Mouse (Mus musculus) ES-E14 (cell line): Measurements from ENCODE around the gene Donson. TPM values are rescaled to one million over a fixed set of nuclear protein-coding genes. Genes with fewer than 3 reads are reported as not detected.

Source experiments
- DNase-seq: peaks from one replicate; pipeline ENCODE4 v3.0.0-alpha.2; 2013; ENCODE audit warnings: low read depth, low spot score
- H3K27ac ChIP-seq: 2 replicates; pipeline ENCODE4 v1.5.1; 2012; ENCODE audit warnings: low read depth, mild to moderate bottlenecking, low read length, moderate library complexity, mixed read lengths; ENCODE audit not compliant: poor library complexity, insufficient read depth, severe bottlenecking
- H3K36me3 ChIP-seq: 2 replicates; pipeline ENCODE4 v1.6.1; 2012; ENCODE audit warnings: mild to moderate bottlenecking, low read length, moderate library complexity, mixed read lengths; ENCODE audit not compliant: control insufficient read depth, poor library complexity, insufficient read depth, severe bottlenecking
- H3K4me1 ChIP-seq, 2 experiments: fragments of 150-350 bp in 1 of 2; sonication (generic) in 1 of 2; 2 replicates each; pipeline ENCODE4 v1.6.1; 2012; ENCODE audit warnings: low read length in 2 of 2, mild to moderate bottlenecking in 1 of 2, mixed read lengths in 1 of 2; ENCODE audit not compliant: control insufficient read depth in 2 of 2, insufficient read depth in 2 of 2, poor library complexity in 1 of 2
- H3K4me3 ChIP-seq, 2 experiments: fragments of 150-350 bp in 1 of 2; sonication (generic) in 1 of 2; 2 replicates each; pipeline ENCODE4 v1.5.1; 2012; ENCODE audit warnings: low read length in 2 of 2, low read depth in 1 of 2, mild to moderate bottlenecking in 1 of 2, mixed read lengths in 1 of 2; ENCODE audit not compliant: insufficient read depth in 1 of 2, poor library complexity in 1 of 2, severe bottlenecking in 1 of 2
- H3K9ac ChIP-seq: 2 replicates; pipeline ENCODE4 v1.6.1; 2012; ENCODE audit warnings: low read depth, mild to moderate bottlenecking, low read length, mixed read lengths; ENCODE audit not compliant: poor library complexity, insufficient read depth, severe bottlenecking
- H3K9me3 ChIP-seq: fragments of 150-350 bp; sonication (generic); 2 replicates; pipeline ENCODE4 v1.6.1; 2012; ENCODE audit warnings: low read depth, mild to moderate bottlenecking, low read length; ENCODE audit not compliant: control insufficient read depth, insufficient read depth
- CHD2 ChIP-seq: IDR thresholded peaks from 2 replicates; pipeline ENCODE4 v1.6.1; 2014; ENCODE audit warnings: mild to moderate bottlenecking, low read depth, low read length, inconsistent platforms
- HCFC1 ChIP-seq: IDR thresholded peaks from 2 replicates; pipeline ENCODE4 v1.6.1; 2012; ENCODE audit warnings: low read length, inconsistent platforms, borderline replicate concordance; ENCODE audit not compliant: insufficient read depth
- MAFK ChIP-seq: IDR thresholded peaks from 2 replicates; pipeline ENCODE4 v1.6.1; 2014; ENCODE audit warnings: mild to moderate bottlenecking, low read depth, low read length, inconsistent platforms; ENCODE audit not compliant: insufficient read depth
- ZC3H11A ChIP-seq: IDR thresholded peaks from 2 replicates; pipeline ENCODE4 v1.6.1; 2012; ENCODE audit warnings: low read depth, mild to moderate bottlenecking, inconsistent platforms, low read length, borderline replicate concordance
- ZNF384 ChIP-seq: IDR thresholded peaks from 2 replicates; pipeline ENCODE4 v1.6.1; 2012; ENCODE audit warnings: low read depth, low read length, inconsistent platforms
- in situ Hi-C, 2 experiments: fragments of 600-800 bp; cut with MboI; formaldehyde crosslinking; loops; one replicate each; pipeline ENCODE4 v1.15.1; 2025; ENCODE audit warnings: low sequenced_read_pairs in 2 of 2, inconsistent platforms in 1 of 2; ENCODE audit not compliant: unreplicated experiment in 2 of 2
- total RNA-seq: library from RNA; depleted of rRNA; stranded (reverse); fragments of 300-350 nt; gene quantifications from 2 replicates; pipeline ENCODE4 v1.2.3, GENCODE M21; 2012; rRNA removed

Donson gene
- 35.6 and 38.8 TPM in 2 replicates for total RNA-seq

- Histone ChIP-seq H3K27ac (peak within 1 kb of the TSS; percentile 47; the same call in 1 of the 2 replicates), H3K36me3 (peaks cover 13% of the 10 kb centered on the region), H3K9me3 (no peaks in the 10 kb centered on the region), H3K4me3 (peak within 1 kb of the TSS; percentile 93 to 98), H3K4me1 (0 out of 4 replicates have a peak, but pooled peaks cover 0 to 2% of the 10 kb centered on the region in 2 experiments), H3K9ac (peak within 1 kb of the TSS; percentile 98)
- TF ChIP-seq ZC3H11A (no peak), MAFK (no peak), ZNF384 (no peak), CHD2 (no peak), HCFC1 (no peak)
- in situ Hi-C loops, result no loop called here
- peak; percentile 75 for DNase-seq
These were observed at the start of gene Donson for GRCm38 (mm10) chr16:91688619-91689334. Donson (minus strand) TSS chr16:91688770.

GRCm38 (mm10) chr16:91736046-91736816 is 47.7 kb upstream of the Donson start:
- Histone ChIP-seq H3K4me3 (no peak overlapping the region), H3K4me1 (peaks cover 0 to 22% of the 10 kb centered on the region in 2 experiments; a peak in 2 of 4 replicates), H3K9ac (no peak overlapping the region), H3K9me3 (no peaks in the 10 kb centered on the region), H3K36me3 (no peaks in the 10 kb centered on the region), H3K27ac (no peak overlapping the region)
- peak; percentile 55; the same call in 1 of the 2 replicates for TF ChIP-seq ZNF384
- TF ChIP-seq CHD2, result no peak
- in situ Hi-C loops, result no loop called here
- DNase-seq, result no peak

- in situ Hi-C loops, result no loop called here
- peaks cover 0 to 13% of the 10 kb centered on the region in 2 experiments; a peak in 2 of 4 replicates for H3K4me1 ChIP-seq
- no peaks in the 10 kb centered on the region for H3K9me3 ChIP-seq
- no peak for TF ChIP-seq CHD2
- no peak for TF ChIP-seq HCFC1
- H3K27ac ChIP-seq, result no peak overlapping the region
- H3K4me3 ChIP-seq, result no peak overlapping the region
- no peak overlapping the region for H3K9ac ChIP-seq
- no peaks in the 10 kb centered on the region for H3K36me3 ChIP-seq
- no peak for DNase-seq
These were observed 46.2 kb upstream of the Donson start for GRCm38 (mm10) chr16:91734771-91735170.

- Histone ChIP-seq H3K9me3 (no peaks in the 10 kb centered on the region), H3K4me3 (no peak overlapping the region), H3K27ac (no peak overlapping the region), H3K36me3 (no peaks in the 10 kb centered on the region), H3K4me1 (peaks cover 0 to 11% of the 10 kb centered on the region in 2 experiments; a peak in 1 of 4 replicates), H3K9ac (no peak overlapping the region)
- no peak for TF ChIP-seq CHD2
- no peak for TF ChIP-seq HCFC1
- no peak for TF ChIP-seq MAFK
- TF ChIP-seq ZNF384, result no peak
- TF ChIP-seq ZC3H11A, result no peak
- in situ Hi-C loops, result no loop called here
- DNase-seq, result no peak
These were observed 44.2 kb upstream of the Donson start for GRCm38 (mm10) chr16:91732816-91733215.
